Mouse (Mus musculus): ENCODE results near the gene Ghrl. TPM values are rescaled to one million over a fixed set of nuclear protein-coding genes. Genes with fewer than 3 reads are reported as not detected.

Ghrl gene
- polyA plus RNA-seq, 1 experiment from 2014 or later, result not detected

DNA sequence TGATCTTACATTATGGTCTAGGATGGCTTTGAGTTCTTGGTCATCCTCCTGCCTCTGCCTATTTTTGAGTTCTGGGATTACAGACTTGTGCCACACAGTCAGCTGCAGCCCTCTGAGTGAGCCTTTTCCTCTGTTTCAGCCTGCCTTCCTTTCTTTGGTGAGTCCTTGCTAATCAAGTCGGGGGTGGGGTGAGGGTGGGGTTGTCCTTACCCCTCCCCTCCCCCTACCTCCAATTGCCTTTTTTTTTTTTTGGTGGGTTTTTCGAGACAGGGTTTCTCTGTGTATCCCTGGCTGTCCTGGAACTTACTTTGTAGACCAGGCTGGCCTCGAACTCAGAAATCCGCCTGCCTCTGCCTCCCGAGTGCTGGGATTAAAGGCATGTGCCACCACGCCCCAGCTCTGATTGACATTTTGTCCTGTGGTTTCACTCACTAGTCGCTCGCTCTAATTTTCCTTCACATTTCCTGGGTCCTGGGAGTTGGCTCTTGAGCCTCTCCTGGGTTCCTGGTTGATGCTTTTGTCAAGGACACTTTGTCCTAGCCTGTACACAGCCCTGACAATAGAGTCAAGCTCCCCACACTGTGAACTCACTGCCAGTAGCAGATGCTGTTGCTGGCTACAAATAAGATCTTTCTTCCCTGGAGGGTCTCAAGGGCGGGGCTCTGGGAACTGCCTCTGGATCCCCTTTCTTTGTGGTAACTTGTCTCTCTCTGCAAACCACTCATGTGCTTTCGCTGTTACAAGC, 36.4 kb downstream of the Ghrl start:
- Histone ChIP-seq H3K27ac (replicated peaks; ENCODE audit: low read depth, low read length) (no peak overlapping the region), H3K4me1 (ENCODE audit: control insufficient read depth, insufficient read depth, low read length) (no peaks in the 10 kb centered on the region), H3K9ac (replicated peaks; ENCODE audit: low read length) (no peak overlapping the region), H3K36me3 (replicated peaks; ENCODE audit: control insufficient read depth, insufficient read depth, low read depth, low read length) (no peaks in the 10 kb centered on the region), H3K9me3 (replicated peaks; ENCODE audit: control insufficient read depth, low read length) (no peaks in the 10 kb centered on the region), H3K4me3 (ENCODE audit: low read depth, low read length) (no peak overlapping the region), H3K4me2 (ENCODE audit: low read depth, low read length) (no peak overlapping the region), H3K27me3 (ENCODE audit: control insufficient read depth, insufficient read depth, low read length) (no peaks in the 10 kb centered on the region)
- ATAC-seq (replicated peaks; ENCODE audit: insufficient number of reproducible peaks, low FRiP score, low TSS enrichment, low read depth) (no peak), DNase-seq (ENCODE audit: low spot score) (no peak)
- 81% methylated on average over 10 of the region's 10 CpGs for WGBS

DNA sequence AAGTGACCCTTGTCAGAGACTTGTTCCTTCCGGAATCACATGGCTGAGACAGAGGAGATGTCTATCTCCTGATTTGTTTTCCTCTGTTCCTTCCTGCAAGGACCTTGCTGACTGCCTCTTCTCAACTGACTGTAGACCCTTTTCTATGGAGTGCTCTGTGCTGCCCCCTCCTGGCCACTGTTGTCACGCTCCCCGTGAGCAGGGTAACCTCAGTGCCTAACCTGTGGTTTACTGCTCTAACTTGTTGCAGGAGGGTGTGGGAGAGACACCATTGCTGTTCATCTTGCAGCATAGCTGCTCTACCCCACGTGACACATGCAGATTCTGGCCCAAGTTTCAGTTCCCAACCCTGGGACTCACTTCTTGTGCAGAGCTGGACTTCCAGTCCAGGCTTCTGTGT, 38.4 kb downstream of the Ghrl start:
- H3K4me2 ChIP-seq (ENCODE audit: low read depth, low read length), result no peak overlapping the region
- no peaks in the 10 kb centered on the region for H3K27me3 ChIP-seq (ENCODE audit: control insufficient read depth, insufficient read depth, low read length)
- no peak overlapping the region for H3K9ac ChIP-seq (replicated peaks; ENCODE audit: low read length)
- no peak overlapping the region for H3K4me3 ChIP-seq (ENCODE audit: low read depth, low read length)
- H3K36me3 ChIP-seq (replicated peaks; ENCODE audit: control insufficient read depth, insufficient read depth, low read depth, low read length), result no peaks in the 10 kb centered on the region
- no peak overlapping the region for H3K27ac ChIP-seq (replicated peaks; ENCODE audit: low read depth, low read length)
- ATAC-seq (replicated peaks; ENCODE audit: insufficient number of reproducible peaks, low FRiP score, low TSS enrichment, low read depth), result 0 out of 2 replicates have a peak, but pooled peaks have one; percentile 47
- no peaks in the 10 kb centered on the region for H3K9me3 ChIP-seq (replicated peaks; ENCODE audit: control insufficient read depth, low read length)
- no peaks in the 10 kb centered on the region for H3K4me1 ChIP-seq (ENCODE audit: control insufficient read depth, insufficient read depth, low read length)
- peak; percentile 85 for DNase-seq (ENCODE audit: low spot score)
- WGBS, result 23% methylated on average over 4 of the region's 4 CpGs

DNA sequence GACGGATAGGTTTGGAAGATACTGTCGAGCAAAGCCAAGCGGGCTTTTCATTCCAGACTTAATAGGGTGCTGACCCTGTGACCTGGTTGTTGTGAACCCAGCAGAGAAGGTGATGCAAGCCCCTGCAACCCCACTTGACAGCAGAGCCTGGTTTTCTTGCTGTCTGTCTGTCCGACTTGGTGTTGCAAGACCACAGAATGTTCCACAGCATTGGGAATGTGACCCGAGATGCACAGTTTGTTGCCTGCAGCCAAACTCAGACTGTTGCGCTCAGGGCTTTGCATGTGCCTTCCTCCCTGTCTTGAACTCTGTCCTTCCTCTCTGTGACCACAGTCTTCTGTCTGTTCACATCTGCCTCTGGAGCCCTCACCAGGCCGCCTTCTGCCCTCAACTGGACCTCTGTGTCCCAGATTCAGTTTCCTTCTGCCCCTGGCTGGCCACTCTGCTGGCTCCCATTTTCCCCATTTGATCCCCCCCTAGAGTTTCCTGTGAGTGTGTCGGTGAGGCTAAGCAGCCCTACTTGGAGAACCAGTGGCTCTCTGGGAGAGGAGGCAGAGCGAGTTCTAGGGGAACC, 39.6 kb downstream of the Ghrl start:
- WGBS, result 76% methylated on average over 9 of the region's 9 CpGs
- H3K27ac ChIP-seq (replicated peaks; ENCODE audit: low read depth, low read length), result no peak overlapping the region
- H3K9me3 ChIP-seq (replicated peaks; ENCODE audit: control insufficient read depth, low read length), result no peaks in the 10 kb centered on the region
- DNase-seq (ENCODE audit: low spot score), result no peak
- no peaks in the 10 kb centered on the region for H3K36me3 ChIP-seq (replicated peaks; ENCODE audit: control insufficient read depth, insufficient read depth, low read depth, low read length)
- H3K27me3 ChIP-seq (ENCODE audit: control insufficient read depth, insufficient read depth, low read length), result no peaks in the 10 kb centered on the region
- H3K4me1 ChIP-seq (ENCODE audit: control insufficient read depth, insufficient read depth, low read length), result no peaks in the 10 kb centered on the region
- no peak overlapping the region for H3K4me2 ChIP-seq (ENCODE audit: low read depth, low read length)
- no peak for ATAC-seq (replicated peaks; ENCODE audit: insufficient number of reproducible peaks, low FRiP score, low TSS enrichment, low read depth)
- no peak overlapping the region for H3K4me3 ChIP-seq (ENCODE audit: low read depth, low read length)
- H3K9ac ChIP-seq (replicated peaks; ENCODE audit: low read length), result no peak overlapping the region

DNA sequence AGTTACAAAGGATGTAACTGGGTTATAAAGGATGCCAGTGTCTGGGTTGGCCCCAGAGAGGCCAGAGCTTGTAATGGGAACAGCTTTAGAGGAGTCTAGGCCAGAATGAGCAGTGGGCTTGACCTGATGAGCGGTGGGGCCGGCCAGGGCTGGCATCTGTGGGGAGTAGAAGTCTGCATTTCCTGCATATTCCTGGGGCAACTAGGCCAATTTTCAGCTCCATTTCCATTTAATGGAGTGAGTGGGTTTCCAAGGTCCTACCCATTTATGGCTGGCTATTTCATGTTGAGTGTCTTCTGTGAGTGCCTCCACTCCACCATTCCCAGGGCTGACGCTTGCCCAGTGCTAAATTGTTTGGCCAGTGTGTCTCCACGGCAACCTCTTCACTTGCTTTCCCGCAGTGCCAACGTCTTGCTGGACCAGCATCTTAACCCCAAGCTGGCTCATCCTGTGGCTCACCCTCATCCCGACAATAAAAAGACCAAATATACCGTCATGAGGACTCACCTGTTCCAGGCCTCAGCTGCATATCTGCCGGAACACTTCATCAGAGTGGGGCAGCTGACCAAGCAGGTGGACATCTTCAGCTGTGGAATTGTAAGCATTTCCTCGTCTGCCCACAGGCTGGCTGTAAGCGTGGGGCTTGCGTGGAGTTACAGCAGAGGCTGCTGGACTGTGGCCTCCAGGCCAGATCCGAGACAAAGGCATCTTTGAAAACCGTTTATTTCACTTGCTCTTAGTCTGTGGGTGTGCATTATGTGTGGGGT, 41.3 kb downstream of the Ghrl start:
- H3K27me3 ChIP-seq (ENCODE audit: control insufficient read depth, insufficient read depth, low read length), result no peaks in the 10 kb centered on the region
- DNase-seq (ENCODE audit: low spot score) (no peak), ATAC-seq (replicated peaks; ENCODE audit: insufficient number of reproducible peaks, low FRiP score, low TSS enrichment, low read depth) (no peak)
- H3K9ac ChIP-seq (replicated peaks; ENCODE audit: low read length), result no peak overlapping the region
- no peaks in the 10 kb centered on the region for H3K4me1 ChIP-seq (ENCODE audit: control insufficient read depth, insufficient read depth, low read length)
- H3K27ac ChIP-seq (replicated peaks; ENCODE audit: low read depth, low read length), result no peak overlapping the region
- no peak overlapping the region for H3K4me2 ChIP-seq (ENCODE audit: low read depth, low read length)
- no peaks in the 10 kb centered on the region for H3K9me3 ChIP-seq (replicated peaks; ENCODE audit: control insufficient read depth, low read length)
- no peaks in the 10 kb centered on the region for H3K36me3 ChIP-seq (replicated peaks; ENCODE audit: control insufficient read depth, insufficient read depth, low read depth, low read length)
- no peak overlapping the region for H3K4me3 ChIP-seq (ENCODE audit: low read depth, low read length)
- 78% methylated on average over 14 of the region's 14 CpGs for WGBS

DNA sequence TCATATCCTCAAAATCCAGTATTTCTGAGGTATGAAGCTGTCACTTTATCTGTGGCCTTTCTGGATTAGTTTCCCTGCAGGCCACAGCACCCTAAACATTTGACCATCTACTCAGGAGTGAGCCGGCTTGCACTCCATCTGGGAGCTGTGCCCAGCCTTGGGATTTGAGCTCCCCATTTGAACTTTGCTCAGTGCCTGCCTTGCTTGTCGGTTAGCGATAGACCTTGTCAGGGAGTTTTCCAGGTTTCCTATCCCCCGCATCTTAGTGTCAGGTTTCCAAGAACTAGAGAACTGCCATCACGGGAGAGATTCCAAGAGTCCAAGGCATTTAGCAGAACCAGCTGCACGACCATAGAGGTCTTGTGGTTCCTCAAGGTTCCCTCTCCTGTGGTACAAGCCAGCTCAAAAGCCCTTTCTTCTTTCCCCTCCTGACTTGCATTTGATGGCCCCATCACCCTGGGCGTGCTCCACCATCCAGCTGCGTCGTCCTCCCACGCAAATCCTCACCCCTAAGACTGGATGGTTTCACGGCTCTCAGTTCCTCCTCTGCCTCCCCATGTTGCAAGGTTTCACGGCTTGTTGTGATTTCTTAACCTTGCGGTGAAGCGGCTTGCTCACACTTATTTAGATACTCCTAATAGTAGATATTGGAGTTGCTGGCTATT, 42.5 kb downstream of the Ghrl start:
- no peak for DNase-seq (ENCODE audit: low spot score)
- Histone ChIP-seq H3K9ac (replicated peaks; ENCODE audit: low read length) (peak overlapping the region; percentile 10; the same call in 1 of the 2 replicates), H3K4me1 (ENCODE audit: control insufficient read depth, insufficient read depth, low read length) (no peaks in the 10 kb centered on the region), H3K4me2 (ENCODE audit: low read depth, low read length) (no peak overlapping the region), H3K9me3 (replicated peaks; ENCODE audit: control insufficient read depth, low read length) (no peaks in the 10 kb centered on the region), H3K27ac (replicated peaks; ENCODE audit: low read depth, low read length) (no peak overlapping the region), H3K4me3 (ENCODE audit: low read depth, low read length) (no peak overlapping the region), H3K27me3 (ENCODE audit: control insufficient read depth, insufficient read depth, low read length) (no peaks in the 10 kb centered on the region), H3K36me3 (replicated peaks; ENCODE audit: control insufficient read depth, insufficient read depth, low read depth, low read length) (no peaks in the 10 kb centered on the region)
- WGBS, result 66% methylated on average over 14 of the region's 14 CpGs
- ATAC-seq (replicated peaks; ENCODE audit: insufficient number of reproducible peaks, low FRiP score, low TSS enrichment, low read depth), result no peak

DNA sequence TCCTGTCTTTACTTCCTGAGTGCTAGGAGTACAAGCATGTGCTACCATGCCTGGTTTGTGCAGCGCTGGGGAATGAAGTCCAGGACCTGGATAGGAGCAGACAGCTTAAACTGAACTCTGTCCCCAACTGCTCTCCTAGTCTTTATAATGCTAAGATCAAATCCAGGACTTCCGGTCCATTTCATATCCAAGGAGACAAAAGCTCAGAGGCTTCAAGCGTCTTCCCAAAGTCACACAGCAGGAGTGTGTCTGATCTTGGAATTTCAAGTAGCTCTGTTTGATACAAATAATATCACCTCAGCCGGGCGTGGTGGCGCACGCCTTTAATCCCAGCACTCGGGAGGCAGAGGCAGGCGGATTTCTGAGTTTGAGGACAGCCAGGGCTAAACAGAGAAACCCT, 43.7 kb downstream of the Ghrl start:
- WGBS, result 91% methylated on average over 9 of the region's 9 CpGs
- H3K9ac ChIP-seq (replicated peaks; ENCODE audit: low read length), result no peak overlapping the region
- no peaks in the 10 kb centered on the region for H3K4me1 ChIP-seq (ENCODE audit: control insufficient read depth, insufficient read depth, low read length)
- no peak overlapping the region for H3K4me2 ChIP-seq (ENCODE audit: low read depth, low read length)
- no peaks in the 10 kb centered on the region for H3K27me3 ChIP-seq (ENCODE audit: control insufficient read depth, insufficient read depth, low read length)
- ATAC-seq (replicated peaks; ENCODE audit: insufficient number of reproducible peaks, low FRiP score, low TSS enrichment, low read depth) (no peak), DNase-seq (ENCODE audit: low spot score) (no peak)
- no peak overlapping the region for H3K27ac ChIP-seq (replicated peaks; ENCODE audit: low read depth, low read length)
- H3K9me3 ChIP-seq (replicated peaks; ENCODE audit: control insufficient read depth, low read length), result no peaks in the 10 kb centered on the region
- no peaks in the 10 kb centered on the region for H3K36me3 ChIP-seq (replicated peaks; ENCODE audit: control insufficient read depth, insufficient read depth, low read depth, low read length)
- H3K4me3 ChIP-seq (ENCODE audit: low read depth, low read length), result no peak overlapping the region

DNA sequence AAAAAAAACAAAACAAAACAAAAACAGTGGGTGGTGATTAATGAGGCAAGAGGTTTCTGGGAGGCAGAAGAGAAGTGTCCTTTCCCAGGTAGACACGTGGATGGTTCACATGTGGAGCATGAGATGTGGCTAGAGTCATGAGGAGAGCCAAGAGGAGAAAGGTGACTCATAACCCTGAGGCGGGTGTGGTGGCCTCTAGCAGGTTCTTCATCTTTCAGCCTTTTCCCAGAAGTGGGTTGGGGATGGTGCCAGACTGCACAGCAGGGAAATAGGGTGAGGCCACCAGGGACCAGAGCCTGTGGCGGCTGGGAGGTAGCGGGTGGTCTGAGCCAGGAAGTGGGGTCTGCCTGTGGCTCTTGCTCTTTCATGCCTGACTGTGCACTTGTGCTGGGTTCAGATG, 44.4 kb downstream of the Ghrl start:
- WGBS, result 71% methylated on average over 4 of the region's 4 CpGs
- Histone ChIP-seq H3K4me2 (ENCODE audit: low read depth, low read length) (no peak overlapping the region), H3K36me3 (replicated peaks; ENCODE audit: control insufficient read depth, insufficient read depth, low read depth, low read length) (no peaks in the 10 kb centered on the region), H3K9ac (replicated peaks; ENCODE audit: low read length) (no peak overlapping the region), H3K27ac (replicated peaks; ENCODE audit: low read depth, low read length) (no peak overlapping the region), H3K4me1 (ENCODE audit: control insufficient read depth, insufficient read depth, low read length) (no peaks in the 10 kb centered on the region), H3K4me3 (ENCODE audit: low read depth, low read length) (no peak overlapping the region), H3K27me3 (ENCODE audit: control insufficient read depth, insufficient read depth, low read length) (no peaks in the 10 kb centered on the region), H3K9me3 (replicated peaks; ENCODE audit: control insufficient read depth, low read length) (no peaks in the 10 kb centered on the region)
- no peak for DNase-seq (ENCODE audit: low spot score)
- ATAC-seq (replicated peaks; ENCODE audit: insufficient number of reproducible peaks, low FRiP score, low TSS enrichment, low read depth), result no peak
